Mouse (Mus musculus) liver, embryonic 12.5 days (tissue): ENCODE measurements around the gene Nek6. TPM values are rescaled to one million over a fixed set of nuclear protein-coding genes. Genes with fewer than 3 reads are reported as not detected.

ENCODE experiments used
- ATAC-seq: fragments of 200-750 bp; cut with Nextera tagmentation; 2 replicates; pipeline ENCODE4 v1.8.0; 2017; ENCODE audit warnings: moderate number of reproducible peaks, mild to moderate bottlenecking, moderate library complexity
- H3K27ac ChIP-seq: fragments of 300-500 bp; sonication (generic); 2 replicates; pipeline ENCODE4 v1.5.1; 2016; ENCODE audit warnings: mild to moderate bottlenecking
- H3K27me3 ChIP-seq: fragments of 300-500 bp; sonication (generic); replicated peaks from 2 replicates; pipeline ENCODE4 v1.6.1; 2016; ENCODE audit warnings: mild to moderate bottlenecking, moderate library complexity
- H3K36me3 ChIP-seq: fragments of 300-500 bp; sonication (generic); 2 replicates; pipeline ENCODE4 v1.6.1; 2016; ENCODE audit warnings: mild to moderate bottlenecking, moderate library complexity
- H3K4me1 ChIP-seq: fragments of 300-500 bp; sonication (generic); 2 replicates; pipeline ENCODE4 v1.6.1; 2016
- H3K4me2 ChIP-seq: fragments of 300-500 bp; sonication (generic); 2 replicates; pipeline ENCODE4 v1.6.1; 2016; ENCODE audit warnings: mild to moderate bottlenecking, moderate library complexity
- H3K4me3 ChIP-seq: fragments of 300-500 bp; sonication (generic); 2 replicates; pipeline ENCODE4 v1.5.1; 2016; ENCODE audit warnings: mild to moderate bottlenecking, moderate library complexity
- H3K9ac ChIP-seq: fragments of 300-500 bp; sonication (generic); 2 replicates; pipeline ENCODE4 v1.6.1; 2016; ENCODE audit warnings: mild to moderate bottlenecking, moderate library complexity
- H3K9me3 ChIP-seq: fragments of 300-500 bp; sonication (generic); replicated peaks from 2 replicates; pipeline ENCODE4 v1.6.1; 2016; ENCODE audit warnings: mild to moderate bottlenecking, moderate library complexity
- WGBS: fragments of 180-500 bp; shearing (Covaris S2); methylation state at CpG from one replicate; pipeline ENCODE4 v1.1.7; 2016; ENCODE audit not compliant: insufficient replicate concordance; 5-methylcytosine and 5-hydroxymethylcytosine counted together
- polyA plus RNA-seq: library from polyadenylated mRNA; unstranded; fragments of >200 nt; fragmentation: Nextera tagmentation; extraction: Ambion mirVana; gene quantifications from 2 replicates; pipeline ENCODE4 v1.2.1, GENCODE M21; 2016

Nek6 gene
- polyA plus RNA-seq, 1 experiment from 2014 or later = 45.7 TPM

DNA sequence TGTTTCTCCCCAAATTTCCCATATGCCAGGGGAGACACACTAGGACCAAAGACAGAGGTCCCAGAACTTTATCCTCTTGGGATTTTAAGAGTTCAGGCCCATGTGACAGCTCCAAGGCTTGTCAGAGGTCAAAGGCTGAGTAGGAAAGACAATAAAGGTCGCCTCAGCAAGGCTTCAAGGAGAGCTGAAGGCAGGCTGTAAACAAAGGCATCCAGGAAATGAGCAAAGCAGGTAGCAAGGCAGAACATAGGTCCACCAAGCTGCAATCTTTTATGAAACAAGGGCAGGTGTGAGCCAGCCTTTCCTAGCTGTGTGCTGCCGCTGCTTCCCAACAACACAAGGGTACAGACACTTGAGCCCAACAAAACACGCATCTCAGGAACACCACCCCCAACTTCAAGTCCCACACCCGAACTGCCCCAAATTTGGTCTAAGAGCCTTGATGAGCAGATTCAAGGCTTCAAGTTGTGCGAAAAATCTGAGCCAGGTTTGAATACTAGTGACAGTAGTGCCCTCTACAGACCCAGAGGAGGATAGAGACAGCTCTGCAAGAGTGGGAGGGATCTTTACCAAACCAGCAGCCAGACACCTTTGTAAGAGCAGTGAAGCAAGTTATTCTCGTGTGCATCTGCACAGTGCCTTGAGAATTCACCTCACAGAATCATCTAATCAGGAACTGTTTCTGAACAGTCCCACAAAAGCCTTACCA is 80.5 kb downstream of the Nek6 start:
- no peaks in the 10 kb centered on the region for H3K27me3 ChIP-seq
- no peak overlapping the region for H3K27ac ChIP-seq
- peaks cover 19% of the 10 kb centered on the region for H3K4me1 ChIP-seq
- H3K4me2 ChIP-seq = no peak overlapping the region
- WGBS = 71% methylated on average over 6 of the region's 6 CpGs
- no peak overlapping the region for H3K4me3 ChIP-seq
- H3K36me3 ChIP-seq = peaks cover 54% of the 10 kb centered on the region
- H3K9me3 ChIP-seq = no peaks in the 10 kb centered on the region
- no peak for ATAC-seq
- H3K9ac ChIP-seq = no peak overlapping the region

DNA sequence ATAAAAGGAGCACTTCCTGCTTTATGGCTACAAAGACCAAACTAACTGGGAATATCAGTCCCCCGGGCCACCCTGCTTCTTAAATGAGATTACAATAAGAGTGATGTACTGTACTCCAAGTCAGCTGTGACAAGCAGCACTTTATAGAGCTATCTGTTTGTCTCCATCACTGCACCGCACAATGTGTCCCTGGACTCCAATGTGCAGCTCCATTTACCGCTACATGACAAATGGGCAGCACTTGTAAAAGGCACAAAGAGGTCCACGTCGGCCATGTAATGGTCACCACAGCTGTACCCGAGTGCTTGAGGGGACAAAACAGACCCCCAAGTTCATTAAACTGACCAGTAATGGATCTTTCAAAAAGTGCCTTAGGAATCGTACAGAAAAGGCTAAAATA is 83.4 kb downstream of the Nek6 start:
- H3K9me3 ChIP-seq = no peaks in the 10 kb centered on the region
- H3K36me3 ChIP-seq = peaks cover 36% of the 10 kb centered on the region
- H3K4me3 ChIP-seq = no peak overlapping the region
- H3K4me2 ChIP-seq = no peak overlapping the region
- H3K27ac ChIP-seq = no peak overlapping the region
- ATAC-seq = no peak
- no peaks in the 10 kb centered on the region for H3K27me3 ChIP-seq
- H3K9ac ChIP-seq = no peak overlapping the region
- H3K4me1 ChIP-seq = peaks cover 27% of the 10 kb centered on the region
- WGBS = 88% methylated on average over 7 of the region's 7 CpGs

DNA sequence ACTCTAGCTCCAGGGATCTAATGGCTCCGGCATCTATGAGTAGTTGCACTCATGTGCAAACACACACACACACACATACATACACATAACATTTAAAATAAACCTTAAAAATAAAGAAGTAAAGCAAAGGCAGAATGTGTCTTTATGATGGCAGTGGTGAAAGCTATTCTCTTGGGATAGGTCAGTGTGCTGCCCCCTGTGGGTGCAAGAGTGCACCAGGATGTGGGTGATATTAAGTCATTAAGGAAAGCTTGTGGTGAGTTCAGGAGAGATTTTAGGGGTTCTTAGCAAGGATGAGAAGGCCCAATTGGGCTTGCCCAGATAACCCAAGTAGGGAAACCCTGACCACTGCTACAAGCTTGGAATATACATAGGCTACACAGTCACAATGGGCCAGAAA is 86.5 kb downstream of the Nek6 start:
- H3K9ac ChIP-seq = no peak overlapping the region
- peaks cover 38% of the 10 kb centered on the region for H3K36me3 ChIP-seq
- no peak overlapping the region for H3K27ac ChIP-seq
- 86% methylated on average over 1 of the region's 1 CpGs for WGBS
- H3K27me3 ChIP-seq = no peaks in the 10 kb centered on the region
- H3K9me3 ChIP-seq = no peaks in the 10 kb centered on the region
- H3K4me2 ChIP-seq = no peak overlapping the region
- ATAC-seq = no peak
- H3K4me1 ChIP-seq = peaks cover 12% of the 10 kb centered on the region; the same call in 1 of the 2 replicates
- no peak overlapping the region for H3K4me3 ChIP-seq

DNA sequence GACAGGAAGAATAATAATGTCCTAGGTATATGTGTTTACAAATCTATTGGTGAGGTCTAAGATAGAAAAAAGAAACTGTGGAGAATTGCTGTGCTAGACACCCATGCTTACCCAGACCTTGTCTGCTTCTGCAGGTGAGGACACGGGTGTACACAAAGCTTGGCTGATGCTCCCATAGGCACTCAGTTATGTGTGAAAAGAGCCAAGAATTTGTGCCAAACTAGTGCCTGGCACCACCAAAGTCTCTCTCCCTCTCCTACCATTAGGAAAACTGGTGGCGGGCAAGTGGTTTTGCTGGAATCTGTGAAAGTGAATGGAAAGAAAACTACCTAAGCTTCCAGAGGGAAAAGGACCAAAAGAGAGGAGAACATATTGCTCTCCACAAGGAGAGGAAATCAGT is 87.0 kb downstream of the Nek6 start:
- Histone ChIP-seq H3K4me3 (no peak overlapping the region), H3K36me3 (peaks cover 38% of the 10 kb centered on the region), H3K27ac (no peak overlapping the region), H3K9me3 (no peaks in the 10 kb centered on the region), H3K4me2 (no peak overlapping the region), H3K27me3 (no peaks in the 10 kb centered on the region), H3K4me1 (peaks cover 8% of the 10 kb centered on the region; the same call in 1 of the 2 replicates), H3K9ac (no peak overlapping the region)
- ATAC-seq = no peak
- 74% methylated on average over 2 of the region's 2 CpGs for WGBS

DNA sequence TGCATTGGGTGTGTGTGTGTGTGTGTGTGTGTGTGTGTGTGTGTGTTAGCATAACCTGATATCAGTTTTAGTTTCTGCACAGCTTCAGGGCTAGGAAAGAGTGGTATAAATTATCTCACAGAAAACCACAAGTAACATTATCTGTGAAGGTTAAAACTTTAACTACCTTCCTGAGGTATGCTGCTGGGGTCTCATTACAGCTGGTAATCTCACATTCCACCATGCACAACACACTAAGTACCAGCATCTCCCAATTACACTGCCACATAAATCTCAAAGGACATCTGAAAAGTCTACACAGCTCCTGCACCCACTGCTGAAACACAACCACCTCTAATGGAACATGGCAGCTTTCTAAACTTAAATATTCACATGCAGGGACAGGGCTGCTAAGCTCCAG is 89.4 kb downstream of the Nek6 start:
- Histone ChIP-seq H3K9me3 (no peaks in the 10 kb centered on the region), H3K27ac (no peak overlapping the region), H3K4me2 (no peak overlapping the region), H3K4me1 (peaks cover 8% of the 10 kb centered on the region; the same call in 1 of the 2 replicates), H3K4me3 (no peak overlapping the region), H3K27me3 (no peaks in the 10 kb centered on the region), H3K36me3 (peaks cover 27% of the 10 kb centered on the region), H3K9ac (no peak overlapping the region)
- ATAC-seq = no peak

DNA sequence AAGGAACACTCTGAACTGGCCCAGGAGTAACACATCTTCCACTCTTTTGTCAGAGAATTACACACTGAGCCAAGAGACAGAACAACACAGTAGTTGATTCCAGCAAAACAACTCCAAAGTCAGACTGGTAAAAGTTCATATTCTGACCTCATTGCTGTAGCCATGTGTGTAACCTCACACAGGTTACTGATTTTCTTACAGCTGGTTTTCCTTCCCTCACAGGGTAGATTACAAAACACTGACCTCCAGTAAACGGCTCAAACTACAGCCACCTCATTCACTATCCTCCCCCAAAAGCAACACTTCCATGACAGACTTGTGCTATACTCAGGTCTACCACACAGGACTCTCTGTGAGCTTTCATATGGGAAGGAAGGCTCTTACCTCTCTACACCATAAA is 96.3 kb downstream of the Nek6 start:
- WGBS = 65% methylated on average over 1 of the region's 1 CpGs
- Histone ChIP-seq H3K36me3 (peaks cover 49% of the 10 kb centered on the region), H3K4me1 (no peaks in the 10 kb centered on the region), H3K9ac (no peak overlapping the region), H3K27me3 (no peaks in the 10 kb centered on the region), H3K4me3 (no peak overlapping the region), H3K9me3 (no peaks in the 10 kb centered on the region), H3K4me2 (no peak overlapping the region), H3K27ac (no peak overlapping the region)
- no peak for ATAC-seq

DNA sequence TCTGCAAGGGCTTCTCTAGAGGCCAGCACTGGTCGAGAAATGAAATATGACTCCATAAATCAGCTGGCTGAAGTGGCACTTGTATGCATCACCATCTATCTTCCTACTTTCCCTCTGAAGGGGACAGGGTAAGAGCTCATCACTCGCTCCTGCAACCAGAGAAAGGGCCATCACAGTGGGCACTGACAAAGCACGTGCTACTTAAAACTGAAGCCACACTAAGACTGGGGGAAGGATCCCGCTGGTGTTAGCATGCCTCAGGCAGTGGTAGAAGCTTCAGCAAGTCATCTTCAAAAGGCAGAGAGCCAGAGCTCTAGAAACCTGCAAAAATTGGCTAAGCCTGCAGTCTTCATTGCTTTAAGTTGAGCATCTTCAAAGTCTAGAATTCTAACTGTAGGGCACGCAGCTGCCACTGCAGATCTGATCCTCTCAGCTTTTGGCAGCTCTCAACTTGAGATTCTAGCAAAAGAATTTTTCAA is 97.4 kb downstream of the Nek6 start:
- ATAC-seq = no peak
- Histone ChIP-seq H3K4me3 (no peak overlapping the region), H3K36me3 (peaks cover 60% of the 10 kb centered on the region), H3K27ac (no peak overlapping the region), H3K9ac (no peak overlapping the region), H3K9me3 (no peaks in the 10 kb centered on the region), H3K4me1 (peaks cover 6% of the 10 kb centered on the region; the same call in 1 of the 2 replicates), H3K4me2 (no peak overlapping the region), H3K27me3 (no peaks in the 10 kb centered on the region)
- 85% methylated on average over 5 of the region's 5 CpGs for WGBS

DNA sequence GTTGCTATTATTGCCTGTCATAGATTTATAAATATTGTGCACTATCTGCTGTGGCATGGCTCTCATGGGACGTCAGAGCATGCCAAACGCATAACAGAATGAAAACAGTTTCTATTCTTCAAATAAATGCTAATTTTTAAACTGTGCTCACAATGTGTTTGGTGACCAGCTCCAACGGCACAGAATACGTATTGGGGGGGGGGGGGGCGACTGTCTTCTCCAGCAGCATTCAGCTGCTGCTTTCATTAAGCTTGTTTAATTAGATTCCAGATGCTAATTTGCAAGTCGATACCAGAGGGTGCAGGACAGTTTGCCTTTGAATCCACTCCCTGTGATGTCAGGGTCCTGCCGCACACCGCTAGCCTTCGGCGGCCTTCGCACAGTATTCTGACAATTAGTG is 97.9 kb downstream of the Nek6 start:
- Histone ChIP-seq H3K9me3 (no peaks in the 10 kb centered on the region), H3K4me1 (peaks cover 6% of the 10 kb centered on the region; the same call in 1 of the 2 replicates), H3K4me3 (no peak overlapping the region), H3K27ac (no peak overlapping the region), H3K9ac (no peak overlapping the region), H3K4me2 (no peak overlapping the region), H3K36me3 (peaks cover 60% of the 10 kb centered on the region), H3K27me3 (no peaks in the 10 kb centered on the region)
- 94% methylated on average over 11 of the region's 11 CpGs for WGBS
- ATAC-seq = no peak

DNA sequence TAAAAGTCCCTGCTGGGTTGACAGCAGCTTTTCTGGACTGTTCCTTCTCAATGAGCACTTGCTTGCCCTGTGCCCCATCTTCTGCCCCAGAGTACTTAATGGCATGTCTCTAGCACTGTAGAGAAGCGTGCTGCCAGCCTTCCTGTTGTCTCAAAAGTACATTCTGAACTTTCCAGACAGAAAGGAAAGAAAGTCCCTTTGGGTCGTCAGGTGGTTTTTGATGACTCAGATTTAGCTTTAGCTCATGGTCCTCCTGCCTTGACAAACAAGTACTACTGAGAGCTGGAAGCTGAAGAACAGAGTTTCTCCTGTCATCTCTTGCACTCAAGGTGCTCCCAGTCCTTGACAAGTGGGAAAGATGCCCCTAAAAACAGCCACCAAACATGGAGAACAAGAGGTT is 98.7 kb downstream of the Nek6 start:
- Histone ChIP-seq H3K27me3 (no peaks in the 10 kb centered on the region), H3K9ac (no peak overlapping the region), H3K27ac (no peak overlapping the region), H3K4me2 (no peak overlapping the region), H3K36me3 (peaks cover 63% of the 10 kb centered on the region), H3K9me3 (no peaks in the 10 kb centered on the region), H3K4me3 (no peak overlapping the region), H3K4me1 (peaks cover 6% of the 10 kb centered on the region; the same call in 1 of the 2 replicates)
- no peak for ATAC-seq
- 75% methylated on average over 2 of the region's 2 CpGs for WGBS

DNA sequence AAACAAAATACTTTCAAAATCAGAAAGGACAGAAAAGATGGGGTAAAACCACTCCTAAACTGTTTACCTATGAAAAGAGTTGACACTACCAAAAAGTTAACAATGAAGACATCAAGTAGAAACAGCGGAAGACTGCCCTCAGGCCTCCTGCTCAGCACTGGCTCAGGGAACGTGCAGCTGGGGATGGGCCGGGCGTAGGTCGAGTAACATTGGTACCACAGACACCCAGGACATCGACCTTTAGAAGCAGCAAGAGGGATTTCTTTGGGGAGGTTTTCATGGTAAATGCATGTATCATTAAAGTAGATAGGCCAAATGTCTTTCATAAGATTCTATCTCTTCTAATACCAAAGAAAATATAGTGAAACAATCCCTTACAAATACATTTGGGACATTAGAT is 101.2 kb downstream of the Nek6 start:
- Histone ChIP-seq H3K27ac (no peak overlapping the region), H3K9me3 (no peaks in the 10 kb centered on the region), H3K4me2 (no peak overlapping the region), H3K4me1 (peaks cover 25% of the 10 kb centered on the region), H3K27me3 (no peaks in the 10 kb centered on the region), H3K9ac (no peak overlapping the region), H3K36me3 (peaks cover 61% of the 10 kb centered on the region), H3K4me3 (no peak overlapping the region)
- ATAC-seq = no peak
- 87% methylated on average over 6 of the region's 6 CpGs for WGBS

DNA sequence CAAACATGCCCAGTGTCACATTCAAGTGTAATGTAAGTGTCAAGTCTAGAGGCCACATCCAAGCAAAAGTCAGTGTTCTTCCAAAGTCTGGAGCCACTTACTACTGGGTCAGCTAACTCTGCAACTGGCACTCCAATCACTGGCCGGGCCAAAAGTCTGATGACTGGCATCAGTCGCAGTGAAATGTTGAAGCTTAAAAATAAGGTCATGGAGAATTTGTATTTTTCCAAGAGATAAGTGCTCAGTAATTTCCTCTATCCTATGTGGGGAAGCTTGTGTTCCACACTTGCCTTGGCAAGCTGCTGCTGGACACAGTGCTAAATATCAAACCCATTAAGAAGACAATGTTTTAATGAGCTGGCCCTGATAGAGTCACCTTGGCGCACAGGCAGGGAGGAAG is 102.1 kb downstream of the Nek6 start:
- H3K4me1 ChIP-seq = peaks cover 25% of the 10 kb centered on the region
- H3K4me2 ChIP-seq = no peak overlapping the region
- WGBS = 83% methylated on average over 3 of the region's 3 CpGs
- no peak for ATAC-seq
- H3K4me3 ChIP-seq = no peak overlapping the region
- no peaks in the 10 kb centered on the region for H3K27me3 ChIP-seq
- no peak overlapping the region for H3K9ac ChIP-seq
- H3K9me3 ChIP-seq = no peaks in the 10 kb centered on the region
- no peak overlapping the region for H3K27ac ChIP-seq
- peaks cover 65% of the 10 kb centered on the region for H3K36me3 ChIP-seq

DNA sequence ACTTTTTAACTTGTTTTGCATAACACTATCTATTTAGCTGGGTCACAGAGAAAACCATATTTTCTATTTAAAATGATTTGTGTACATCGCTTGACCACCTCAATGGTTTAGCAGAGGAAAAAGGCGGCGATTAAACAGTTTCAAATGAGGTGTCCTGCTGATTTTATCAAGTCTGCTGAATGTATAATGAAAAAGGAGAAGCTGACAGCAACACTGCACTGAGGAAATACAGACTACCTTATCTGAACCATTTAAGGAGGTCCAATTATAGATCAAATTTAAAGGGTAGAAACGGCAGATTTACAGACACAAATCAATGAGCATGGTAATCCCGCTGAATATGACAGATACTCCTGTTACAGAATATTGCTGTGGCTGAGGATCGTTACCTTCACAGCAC is 103.0 kb downstream of the Nek6 start:
- H3K27me3 ChIP-seq = no peaks in the 10 kb centered on the region
- no peak overlapping the region for H3K4me3 ChIP-seq
- H3K9me3 ChIP-seq = no peaks in the 10 kb centered on the region
- WGBS = 69% methylated on average over 6 of the region's 6 CpGs
- H3K4me1 ChIP-seq = peaks cover 25% of the 10 kb centered on the region
- H3K27ac ChIP-seq = no peak overlapping the region
- H3K36me3 ChIP-seq = peaks cover 64% of the 10 kb centered on the region
- H3K4me2 ChIP-seq = no peak overlapping the region
- no peak overlapping the region for H3K9ac ChIP-seq
- no peak for ATAC-seq

DNA sequence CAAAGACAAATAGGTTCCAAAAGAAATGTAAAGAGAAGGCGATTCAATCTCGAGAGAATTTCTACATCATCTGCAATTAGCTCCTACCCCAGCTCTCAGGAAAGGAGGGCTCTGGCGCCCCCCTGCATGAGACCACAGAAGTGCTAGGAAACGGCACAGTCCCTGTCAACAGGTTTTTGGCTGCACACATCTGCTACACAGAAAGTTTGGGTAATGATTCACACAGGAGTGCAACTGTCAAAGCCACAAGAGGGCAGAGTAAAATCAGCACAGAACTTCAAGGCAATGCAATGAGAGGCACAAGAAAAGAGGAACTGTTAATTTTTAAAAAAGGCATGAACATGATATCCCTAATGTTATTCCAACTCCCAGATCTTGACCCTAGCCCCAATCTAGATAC is 104.6 kb downstream of the Nek6 start:
- Histone ChIP-seq H3K27ac (no peak overlapping the region), H3K4me1 (peaks cover 25% of the 10 kb centered on the region), H3K9me3 (no peaks in the 10 kb centered on the region), H3K4me3 (no peak overlapping the region), H3K27me3 (no peaks in the 10 kb centered on the region), H3K36me3 (peaks cover 61% of the 10 kb centered on the region), H3K9ac (no peak overlapping the region), H3K4me2 (no peak overlapping the region)
- no peak for ATAC-seq
- WGBS = 56% methylated on average over 4 of the region's 4 CpGs
